Mouse (Mus musculus) stomach, postnatal 0 days (tissue): ENCODE results near the gene Taar9.
"Not testable (repeated sequence)": the region's sequence is repeated elsewhere in the genome, so short reads cannot be mapped to it uniquely, and the experiment has no call there.

Experiments used
- CTCF ChIP-seq: IDR thresholded peaks from 2 replicates; pipeline ENCODE4 v1.5.1; 2016; ENCODE audit warnings: antibody characterized with exemption, low read depth, mild to moderate bottlenecking, moderate library complexity
- EP300 ChIP-seq: optimal IDR thresholded peaks from 2 replicates; pipeline ENCODE3; 2016; ENCODE audit warnings: antibody characterized with exemption

DNA sequence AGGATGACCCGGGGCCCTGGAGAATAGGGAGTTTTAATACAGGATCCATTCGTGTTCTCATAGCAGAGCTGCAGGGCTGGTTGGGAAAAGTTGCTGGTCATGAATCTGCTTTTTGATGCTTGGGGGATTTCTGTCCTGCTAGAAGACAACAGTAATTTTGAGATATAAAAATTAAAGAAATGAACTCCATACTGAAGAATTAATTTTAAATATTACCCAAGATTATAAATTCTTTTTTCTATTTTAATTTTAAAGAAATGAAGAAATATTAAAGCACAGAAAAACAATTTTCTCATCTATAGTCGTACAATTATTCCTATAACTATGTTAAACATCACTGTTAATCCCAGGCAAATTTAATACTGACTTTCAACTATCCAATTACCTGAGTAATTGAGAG lies 7.5 kb downstream of the Taar9 start, which contains the start of gene Taar8c:
- TF ChIP-seq CTCF, EP300: not testable (repeated sequence)
